Mouse (Mus musculus) spleen, adult 2 months (tissue): ENCODE data around the gene Dtd1.

Source experiments
- CTCF ChIP-seq: fragments of 200-500 bp; IDR thresholded peaks from 2 replicates; pipeline ENCODE4 v1.5.1; 2011; ENCODE audit warnings: mild to moderate bottlenecking, inconsistent platforms; ENCODE audit not compliant: insufficient read depth, insufficient read length, insufficient replicate concordance; ENCODE audit errors: extremely low read depth
- POLR2A ChIP-seq: fragments of 200-500 bp; IDR thresholded peaks from 2 replicates; pipeline ENCODE4 v1.6.1; 2011; ENCODE audit warnings: low read depth, low read length, inconsistent platforms

DNA sequence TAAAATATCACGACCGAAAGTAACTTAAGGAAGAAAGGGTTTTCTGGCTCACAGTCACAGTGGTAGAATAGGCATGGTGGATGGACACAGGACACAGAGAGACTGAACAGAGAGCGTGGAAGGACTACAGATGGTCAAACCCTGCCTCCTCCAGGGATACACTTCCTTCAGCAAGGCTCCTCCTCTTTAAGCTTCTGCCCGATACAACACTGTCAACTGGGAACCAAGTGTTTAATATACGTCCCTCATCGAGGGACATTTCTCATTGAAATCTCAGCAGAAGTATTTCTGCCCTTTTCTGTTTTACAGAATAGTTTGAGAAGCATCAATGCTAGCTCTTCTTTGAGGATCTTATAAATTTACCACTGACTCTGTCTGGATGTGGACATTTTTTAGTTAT, 14.3 kb downstream of the Dtd1 start:
- TF ChIP-seq CTCF (no peak), POLR2A (no peak)
